Mouse (Mus musculus) MEL (cell line): ENCODE measurements around the gene Samhd1. TPM values are rescaled to one million over a fixed set of nuclear protein-coding genes. Genes with fewer than 3 reads are reported as not detected.

ENCODE experiments used
- DNase-seq: peaks from one replicate; pipeline ENCODE4 v3.0.0; 2011; ENCODE audit warnings: low read depth, low spot score
- H3K27ac ChIP-seq: 2 replicates; pipeline ENCODE4 v1.5.1; 2012; ENCODE audit warnings: low read depth, mild to moderate bottlenecking, control low read depth, low read length, moderate library complexity; ENCODE audit not compliant: control insufficient read depth
- H3K27me3 ChIP-seq, 2 experiments: fragments of 150-350 bp in 1 of 2; sonication (generic) in 1 of 2; 2 replicates each; pipeline ENCODE4 v1.6.1; 2012; ENCODE audit warnings: low read length in 2 of 2, mild to moderate bottlenecking in 2 of 2, improper control_type of control experiment in 1 of 2, moderate library complexity in 1 of 2; ENCODE audit not compliant: insufficient read depth in 2 of 2, control insufficient read depth in 1 of 2
- H3K36me3 ChIP-seq, 2 experiments: 2 replicates each; pipeline ENCODE4 v1.6.1; 2012 to 2014; ENCODE audit warnings: low read length in 2 of 2, improper control_type of control experiment in 1 of 2, inconsistent platforms in 1 of 2, mild to moderate bottlenecking in 1 of 2; ENCODE audit not compliant: insufficient read depth in 2 of 2, control insufficient read depth in 1 of 2
- H3K4me1 ChIP-seq, 2 experiments: fragments of 150-350 bp in 1 of 2; sonication (generic) in 1 of 2; 2 replicates each; pipeline ENCODE4 v1.6.1; 2012; ENCODE audit warnings: low read length in 2 of 2, improper control_type of control experiment in 1 of 2, mild to moderate bottlenecking in 1 of 2; ENCODE audit not compliant: insufficient read depth in 2 of 2, control insufficient read depth in 1 of 2
- H3K4me3 ChIP-seq, 2 experiments: fragments of 150-350 bp in 1 of 2; sonication (generic) in 1 of 2; 2 replicates each; pipeline ENCODE4 v1.5.1; 2012; ENCODE audit warnings: low read depth in 2 of 2, low read length in 2 of 2, mild to moderate bottlenecking in 2 of 2, moderate library complexity in 2 of 2, control low read depth in 1 of 2, improper control_type of control experiment in 1 of 2; ENCODE audit not compliant: control insufficient read depth in 1 of 2, insufficient read depth in 1 of 2
- H3K79me2 ChIP-seq: 2 replicates; pipeline ENCODE4 v1.6.1; 2012; ENCODE audit warnings: mild to moderate bottlenecking, low read length, moderate library complexity; ENCODE audit not compliant: control insufficient read depth, poor library complexity, insufficient read depth
- H3K9ac ChIP-seq: 2 replicates; pipeline ENCODE4 v1.6.1; 2012; ENCODE audit warnings: low read depth, mild to moderate bottlenecking, control low read depth, low read length, moderate library complexity; ENCODE audit not compliant: control insufficient read depth, poor library complexity, severe bottlenecking
- H3K9me3 ChIP-seq: fragments of 150-350 bp; sonication (generic); replicated peaks from 2 replicates; pipeline ENCODE4 v1.6.1; 2012; ENCODE audit warnings: mild to moderate bottlenecking, low read length, improper control_type of control experiment, moderate library complexity; ENCODE audit not compliant: insufficient read depth
- CHD1 ChIP-seq: IDR thresholded peaks from 2 replicates; pipeline ENCODE4 v1.6.1; 2012; ENCODE audit warnings: low read depth, mild to moderate bottlenecking, inconsistent platforms, low read length, improper control_type of control experiment
- EP300 ChIP-seq, 2 experiments: IDR thresholded peaks; 2 replicates each; pipeline ENCODE4 v1.6.1; 2011; ENCODE audit warnings: improper control_type of control experiment in 2 of 2, low read length in 2 of 2, low read depth in 1 of 2, mild to moderate bottlenecking in 1 of 2
- ETS1 ChIP-seq: IDR thresholded peaks from 2 replicates; pipeline ENCODE4 v1.6.1; 2012; ENCODE audit warnings: low read depth, mild to moderate bottlenecking, inconsistent platforms, low read length, improper control_type of control experiment, moderate library complexity
- GABPA ChIP-seq: IDR thresholded peaks from 2 replicates; pipeline ENCODE4 v1.6.1; 2012; ENCODE audit warnings: low read depth, mild to moderate bottlenecking, inconsistent platforms, low read length, improper control_type of control experiment, moderate library complexity
- GATA1 ChIP-seq: IDR thresholded peaks from 2 replicates; pipeline ENCODE4 v1.6.1; 2011; ENCODE audit warnings: low read depth, low read length, improper control_type of control experiment
- KAT2A ChIP-seq: conservative IDR thresholded peaks from 2 replicates; pipeline ENCODE4 v1.6.1; 2012; ENCODE audit warnings: low read depth, low read length, improper control_type of control experiment, inconsistent platforms
- MEF2A ChIP-seq: IDR thresholded peaks from 2 replicates; pipeline ENCODE4 v1.6.1; 2014; ENCODE audit warnings: low read depth, mild to moderate bottlenecking, inconsistent platforms, low read length, improper control_type of control experiment; ENCODE audit not compliant: poor library complexity, insufficient replicate concordance, severe bottlenecking; ENCODE audit errors: extremely low read depth
- MYB ChIP-seq: IDR thresholded peaks from 2 replicates; pipeline ENCODE4 v1.6.1; 2011; ENCODE audit warnings: mild to moderate bottlenecking, low read depth, low read length, improper control_type of control experiment
- NELFE ChIP-seq: IDR thresholded peaks from 2 replicates; pipeline ENCODE4 v1.6.1; 2011; ENCODE audit warnings: low read depth, low read length, improper control_type of control experiment
- POLR2A ChIP-seq, 2 experiments: IDR thresholded peaks; 2 replicates each; pipeline ENCODE4 v1.6.1; 2011 to 2012; ENCODE audit warnings: low read length in 2 of 2, mild to moderate bottlenecking in 2 of 2, control low read depth in 1 of 2, improper control_type of control experiment in 1 of 2, low read depth in 1 of 2, moderate library complexity in 1 of 2; ENCODE audit not compliant: control insufficient read depth in 1 of 2, insufficient read depth in 1 of 2, poor library complexity in 1 of 2
- RCOR1 ChIP-seq: IDR thresholded peaks from 2 replicates; pipeline ENCODE4 v1.6.1; 2012; ENCODE audit warnings: low read depth, mild to moderate bottlenecking, inconsistent platforms, low read length, improper control_type of control experiment
- TBP ChIP-seq: IDR thresholded peaks from 2 replicates; pipeline ENCODE4 v1.8.0; 2011; ENCODE audit warnings: low read depth, low read length, improper control_type of control experiment
- UBTF ChIP-seq: IDR thresholded peaks from 2 replicates; pipeline ENCODE4 v1.6.1; 2012; ENCODE audit warnings: low read depth, mild to moderate bottlenecking, inconsistent platforms, low read length, improper control_type of control experiment, moderate library complexity, borderline replicate concordance; ENCODE audit not compliant: insufficient read depth
- USF1 ChIP-seq: IDR thresholded peaks from 2 replicates; pipeline ENCODE4 v1.6.1; 2014; ENCODE audit warnings: low read depth, mild to moderate bottlenecking, inconsistent platforms, low read length, improper control_type of control experiment, moderate library complexity
- USF2 ChIP-seq, 2 experiments: IDR thresholded peaks; 2 replicates each; pipeline ENCODE4 v1.6.1; 2011 to 2012; ENCODE audit warnings: improper control_type of control experiment in 2 of 2, low read length in 2 of 2, borderline replicate concordance in 1 of 2, inconsistent platforms in 1 of 2, low read depth in 1 of 2, mild to moderate bottlenecking in 1 of 2; ENCODE audit not compliant: insufficient read depth in 1 of 2
- ZKSCAN1 ChIP-seq: IDR thresholded peaks from 2 replicates; pipeline ENCODE4 v1.6.1; 2012; ENCODE audit warnings: low read depth, mild to moderate bottlenecking, inconsistent platforms, low read length, improper control_type of control experiment, moderate library complexity
- ZMIZ1 ChIP-seq: IDR thresholded peaks from 2 replicates; pipeline ENCODE4 v1.6.1; 2012; ENCODE audit warnings: low read depth, mild to moderate bottlenecking, inconsistent platforms, low read length, improper control_type of control experiment, moderate library complexity
- ZNF384 ChIP-seq: IDR thresholded peaks from 2 replicates; pipeline ENCODE4 v1.6.1; 2012; ENCODE audit warnings: low read depth, mild to moderate bottlenecking, inconsistent platforms, low read length, improper control_type of control experiment
- polyA plus RNA-seq, 2 experiments: library from polyadenylated mRNA; stranded (reverse) in 1 of 2; unstranded in 1 of 2; fragments of >175 nt in 1 of 2; fragments of >200 nt in 1 of 2; gene quantifications; 2 replicates each; pipeline versions ENCODE4 v1.2.1 to v1.2.4; 2012; ENCODE audit warnings: low replicate concordance in 2 of 2, low read depth in 1 of 2; ENCODE audit not compliant: insufficient read length in 2 of 2, insufficient read depth in 1 of 2, missing spikeins in 1 of 2
- total RNA-seq: library from RNA; depleted of rRNA; stranded (reverse); fragments of 300-350 nt; gene quantifications from 2 replicates; pipeline ENCODE4 v1.2.3, GENCODE M21; 2012

Samhd1 gene
- total and polyA plus RNA-seq, 3 experiments, result 15.7 to 76.8 (median 50.5) TPM

- Histone ChIP-seq H3K36me3 (no peaks in the 10 kb centered on the region), H3K4me1 (no peaks in the 10 kb centered on the region), H3K79me2 (no peaks in the 10 kb centered on the region), H3K27me3 (peaks cover 0 to 4% of the 10 kb centered on the region in 2 experiments; a peak in 2 of 4 replicates), H3K9me3 (no peaks in the 10 kb centered on the region), H3K27ac (no peak overlapping the region), H3K4me3 (no peak overlapping the region), H3K9ac (no peak overlapping the region)
- DNase-seq, result no peak
- TF ChIP-seq USF2 (IDR thresholded peaks at IDR 0.05; ENCODE audit: borderline replicate concordance in 1 of 2, insufficient read depth in 1 of 2, low read depth in 1 of 2, low read length in 2 of 2) (no peak), KAT2A (no peak), POLR2A (IDR thresholded peaks at IDR 0.05; ENCODE audit: control insufficient read depth in 1 of 2, insufficient read depth in 1 of 2, low read depth in 1 of 2, low read length in 2 of 2, poor library complexity in 1 of 2) (no peak)
These were observed 80.2 kb downstream of the Samhd1 start for GRCm38 (mm10) chr2:157054816-157055215.

GRCm38 (mm10) chr2:157054297-157054696 lies 80.8 kb downstream of the Samhd1 start:
- H3K9ac ChIP-seq, result no peak overlapping the region
- no peaks in the 10 kb centered on the region for H3K9me3 ChIP-seq
- no peaks in the 10 kb centered on the region for H3K4me1 ChIP-seq
- TF ChIP-seq ETS1 (no peak), MEF2A (no peak), ZKSCAN1 (no peak), USF1 (no peak), UBTF (no peak), NELFE (no peak), RCOR1 (no peak), MYB (no peak), GABPA (no peak), TBP (no peak), ZMIZ1 (no peak), ZNF384 (no peak), GATA1 (no peak), CHD1 (no peak), EP300 (IDR thresholded peaks at IDR 0.05; ENCODE audit: low read depth in 1 of 2, low read length in 2 of 2) (no peak)
- TF ChIP-seq, all 39 proteins: peak for 0
- H3K79me2 ChIP-seq, result no peaks in the 10 kb centered on the region
- DNase-seq, result no peak
- no peak overlapping the region for H3K27ac ChIP-seq
- peaks cover 0 to 4% of the 10 kb centered on the region in 2 experiments; a peak in 2 of 4 replicates for H3K27me3 ChIP-seq
- no peak overlapping the region for H3K4me3 ChIP-seq
- no peaks in the 10 kb centered on the region for H3K36me3 ChIP-seq
